Mouse (Mus musculus) limb, embryonic 14.5 days (tissue): ENCODE data around the gene Sez6. TPM values are rescaled to one million over a fixed set of nuclear protein-coding genes. Genes with fewer than 3 reads are reported as not detected.

ENCODE experiments used
- ATAC-seq: fragments of 200-750 bp; cut with Nextera tagmentation; 2 replicates; pipeline ENCODE4 v1.8.0; 2017; ENCODE audit warnings: low read depth, moderate number of reproducible peaks, moderate TSS enrichment; ENCODE audit not compliant: low FRiP score
- DNase-seq: peaks from one replicate; pipeline ENCODE4 v3.0.0-alpha.2; 2015; ENCODE audit warnings: low spot score
- H3K27ac ChIP-seq: fragments of 300-500 bp; sonication (generic); replicated peaks from 2 replicates; pipeline ENCODE4 v1.5.1; 2014; ENCODE audit warnings: low read depth, mild to moderate bottlenecking, low read length, moderate library complexity, mixed read lengths
- H3K27me3 ChIP-seq: fragments of 300-500 bp; sonication (generic); 2 replicates; pipeline ENCODE4 v1.6.1; 2014; ENCODE audit warnings: low read length, mixed read lengths; ENCODE audit not compliant: control insufficient read depth, insufficient read depth
- H3K36me3 ChIP-seq: fragments of 300-500 bp; sonication (generic); 2 replicates; pipeline ENCODE4 v1.6.1; 2014; ENCODE audit warnings: mild to moderate bottlenecking, low read length, moderate library complexity, mixed read lengths; ENCODE audit not compliant: control insufficient read depth, insufficient read depth
- H3K4me1 ChIP-seq: fragments of 300-500 bp; sonication (generic); 2 replicates; pipeline ENCODE4 v1.6.1; 2014; ENCODE audit warnings: antibody characterized with exemption, low read length, mixed read lengths; ENCODE audit not compliant: control insufficient read depth, insufficient read depth
- H3K4me2 ChIP-seq: fragments of 300-500 bp; sonication (generic); replicated peaks from 2 replicates; pipeline ENCODE4 v1.6.1; 2014; ENCODE audit warnings: low read depth, mild to moderate bottlenecking, low read length, moderate library complexity; ENCODE audit not compliant: severe bottlenecking
- H3K4me3 ChIP-seq: fragments of 300-500 bp; sonication (generic); replicated peaks from 2 replicates; pipeline ENCODE4 v1.5.1; 2014; ENCODE audit warnings: low read length
- H3K9ac ChIP-seq: fragments of 300-500 bp; sonication (generic); 2 replicates; pipeline ENCODE4 v1.6.1; 2014; ENCODE audit warnings: mild to moderate bottlenecking, low read depth, low read length, moderate library complexity; ENCODE audit not compliant: severe bottlenecking
- H3K9me3 ChIP-seq: fragments of 300-500 bp; sonication (generic); 2 replicates; pipeline ENCODE4 v1.6.1; 2016; ENCODE audit warnings: low read length; ENCODE audit not compliant: control insufficient read depth
- POLR2A ChIP-seq: fragments of 200-500 bp; IDR thresholded peaks from 2 replicates; pipeline ENCODE4 v1.8.0; 2012; ENCODE audit warnings: inconsistent platforms, mild to moderate bottlenecking, moderate library complexity, borderline replicate concordance; ENCODE audit not compliant: insufficient read depth, insufficient read length; ENCODE audit errors: extremely low read depth
- WGBS: fragments of 180-500 bp; shearing (Covaris S2); extraction: QIAGEN DNeasy Blood & Tissue Kit; methylation state at CpG from one replicate; pipeline ENCODE4 v1.1.7; 2014; 5-methylcytosine and 5-hydroxymethylcytosine counted together
- polyA plus RNA-seq, 2 experiments: library from polyadenylated mRNA; depleted of rRNA in 1 of 2; stranded (reverse) in 1 of 2; unstranded in 1 of 2; fragments of >200 nt; fragmentation: Nextera tagmentation in 1 of 2; extraction: Ambion mirVana in 1 of 2; gene quantifications; 2 replicates each; pipeline versions ENCODE4 v1.2.1 to v1.2.3; 2012 to 2014

Sez6 gene
- polyA plus RNA-seq (2012; rRNA removed) (1.2 and 1.4 TPM in 2 replicates), polyA plus RNA-seq (2014; fragmentation: Nextera tagmentation; extraction: Ambion mirVana) (0.98 and 1.2 TPM in 2 replicates)

DNA sequence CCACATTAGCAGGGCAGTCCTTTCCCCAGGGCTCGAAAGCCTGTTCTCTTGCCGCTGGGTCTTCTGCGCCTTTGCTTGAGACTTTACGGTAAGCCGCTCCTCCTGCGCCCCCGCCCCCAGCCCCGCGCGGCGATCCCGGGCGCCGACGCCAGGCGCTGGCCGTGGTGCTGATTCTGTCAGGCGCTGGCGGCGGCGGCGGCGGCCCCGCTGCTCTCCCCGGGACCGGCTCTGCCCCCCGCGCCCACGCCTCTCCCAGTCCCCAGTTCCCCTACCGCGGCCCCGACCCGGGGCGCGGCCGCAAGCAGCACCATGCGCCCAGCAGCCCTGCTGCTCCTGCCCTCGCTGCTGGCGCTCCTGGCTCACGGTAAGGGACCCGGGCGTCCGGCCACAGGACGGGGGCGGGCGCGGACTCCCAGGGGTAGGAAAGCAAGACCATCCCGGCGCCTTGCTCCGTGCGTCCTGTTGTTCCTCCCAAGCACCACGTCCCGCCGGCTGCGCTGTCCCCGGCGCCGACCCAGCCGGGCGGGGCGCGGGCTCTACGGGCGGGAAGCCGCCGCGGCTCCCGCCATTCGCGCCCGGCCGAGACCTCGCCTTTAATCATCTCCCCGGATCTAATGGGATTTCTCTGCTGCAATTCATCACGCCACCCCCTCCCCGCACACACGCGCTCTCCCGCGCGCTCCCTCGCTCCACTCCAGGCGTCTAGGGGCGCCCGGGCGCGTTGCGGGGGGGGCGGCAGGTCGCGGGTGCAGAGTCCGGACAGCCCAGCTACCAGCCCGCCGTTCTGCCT lies at the start of gene Sez6:
TSS of gene Sez6 (plus strand) at position 50 of the 790 bp plus-strand sequence.
- DNase-seq (peak; percentile 66), ATAC-seq (peak; percentile 63)
- TF ChIP-seq POLR2A, result no peak
- under 1% methylated on average over 43 of the region's 94 CpGs for WGBS
- H3K27me3 ChIP-seq, result peaks cover 46% of the 10 kb centered on the region
- no peak within 1 kb of the TSS for H3K9ac ChIP-seq
- H3K4me3 ChIP-seq, result peak within 1 kb of the TSS; percentile 46
- H3K27ac ChIP-seq, result no peak within 1 kb of the TSS
- H3K36me3 ChIP-seq, result no peaks in the 10 kb centered on the region
- H3K9me3 ChIP-seq, result no peaks in the 10 kb centered on the region
- peak within 1 kb of the TSS; percentile 96 for H3K4me2 ChIP-seq
- peaks cover 10% of the 10 kb centered on the region for H3K4me1 ChIP-seq

DNA sequence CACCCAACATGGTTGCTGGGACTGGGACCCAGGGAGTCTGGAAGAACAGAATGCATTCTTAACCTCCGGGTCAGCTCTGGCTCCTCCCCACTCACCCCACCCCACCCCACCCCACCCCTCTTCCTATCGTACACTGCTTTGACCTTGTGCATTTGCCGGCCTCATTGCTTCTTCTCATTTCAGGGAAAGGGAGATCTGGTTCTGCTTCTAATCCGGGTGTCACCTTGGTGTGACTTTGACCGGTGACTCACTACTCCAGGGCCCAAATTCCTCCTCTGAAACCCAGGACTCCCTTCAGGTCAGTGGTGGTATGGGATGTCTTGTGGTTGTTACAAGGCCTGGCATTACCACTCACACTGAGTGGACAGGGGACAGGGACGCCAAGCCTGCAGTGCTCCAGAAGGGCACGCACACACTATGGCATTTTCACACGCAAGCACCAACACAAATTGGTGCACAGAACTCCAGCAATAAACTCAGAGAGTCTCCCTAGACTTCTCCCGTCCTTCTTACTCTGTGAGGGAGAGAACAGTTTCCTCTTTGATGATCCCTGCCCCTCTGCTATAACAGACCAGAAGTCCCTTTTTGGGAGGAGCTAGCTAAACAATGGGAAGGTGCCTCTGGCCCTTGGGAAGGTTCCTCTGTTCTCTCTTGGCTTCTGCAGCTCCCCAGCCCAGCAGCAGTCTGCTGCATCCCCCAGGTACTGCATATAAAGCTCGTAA lies 45.9 kb upstream of the Sez6 start:
- Histone ChIP-seq H3K4me3 (no peak overlapping the region), H3K27ac (no peak overlapping the region), H3K27me3 (no peaks in the 10 kb centered on the region), H3K4me2 (no peak overlapping the region), H3K36me3 (no peaks in the 10 kb centered on the region), H3K9ac (no peak overlapping the region), H3K4me1 (peaks cover 17% of the 10 kb centered on the region), H3K9me3 (no peaks in the 10 kb centered on the region)
- ATAC-seq (no peak), DNase-seq (no peak)
- 39% methylated on average over 10 of the region's 10 CpGs for WGBS
- TF ChIP-seq POLR2A, result no peak

DNA sequence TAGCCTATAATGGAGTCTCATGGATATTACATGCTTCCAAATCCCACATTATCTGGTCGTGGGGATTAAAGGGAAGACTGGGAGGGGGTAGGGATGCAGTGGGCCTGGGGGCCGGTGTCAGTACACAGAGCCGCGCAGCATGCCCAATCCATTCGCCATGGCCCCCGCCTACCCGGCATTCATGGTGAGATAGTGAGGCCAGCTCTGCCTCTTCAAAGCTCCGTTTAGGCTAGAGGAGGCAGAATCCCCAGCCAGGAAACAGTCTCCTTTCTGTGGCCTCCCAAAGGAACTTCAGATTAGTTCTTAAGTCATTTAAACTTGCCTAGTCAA lies 45.4 kb upstream of the Sez6 start:
- TF ChIP-seq POLR2A, result no peak
- no peak overlapping the region for H3K4me2 ChIP-seq
- H3K36me3 ChIP-seq, result no peaks in the 10 kb centered on the region
- ATAC-seq (no peak), DNase-seq (no peak)
- no peak overlapping the region for H3K9ac ChIP-seq
- no peak overlapping the region for H3K4me3 ChIP-seq
- whole genome bisulfite sequencing, result 56% methylated on average over 8 of the region's 8 CpGs
- no peaks in the 10 kb centered on the region for H3K27me3 ChIP-seq
- no peak overlapping the region for H3K27ac ChIP-seq
- H3K4me1 ChIP-seq, result peaks cover 17% of the 10 kb centered on the region
- H3K9me3 ChIP-seq, result no peaks in the 10 kb centered on the region

DNA sequence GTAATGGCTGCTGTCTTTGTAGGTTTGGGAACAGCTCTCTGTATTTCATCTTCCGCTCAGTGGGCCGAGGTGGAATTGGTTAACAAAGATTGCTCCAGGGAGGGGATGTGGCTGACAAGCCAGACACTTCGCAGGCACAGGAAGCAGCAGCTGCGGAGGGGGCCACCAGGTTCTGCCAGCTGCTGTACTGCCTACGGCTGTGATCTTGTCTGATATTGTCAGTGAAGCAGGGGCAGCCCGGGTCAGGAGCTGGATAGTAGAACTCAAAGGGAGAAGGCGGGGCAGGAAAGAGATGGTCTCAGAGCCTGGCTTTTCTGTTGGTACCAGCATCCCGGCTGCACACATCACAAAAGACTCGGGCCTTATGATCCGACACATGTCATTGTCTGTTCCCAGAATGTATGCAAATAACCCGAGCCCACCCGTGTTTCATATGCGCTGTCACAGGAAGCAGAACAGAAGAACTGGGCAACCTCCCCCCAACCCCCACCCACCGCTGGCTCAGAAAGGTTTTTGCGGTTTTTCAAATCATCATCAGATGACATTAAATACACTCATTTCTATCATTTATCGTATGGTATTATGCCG lies 43.1 kb upstream of the Sez6 start:
- peaks cover 17% of the 10 kb centered on the region for H3K4me1 ChIP-seq
- TF ChIP-seq POLR2A, result no peak
- no peaks in the 10 kb centered on the region for H3K9me3 ChIP-seq
- no peaks in the 10 kb centered on the region for H3K27me3 ChIP-seq
- WGBS, result 36% methylated on average over 17 of the region's 17 CpGs
- DNase-seq (no peak), ATAC-seq (peak; percentile 50; the same call in 1 of the 2 replicates)
- H3K4me2 ChIP-seq, result 0 out of 2 replicates have a peak overlapping the region, but pooled peaks have one; percentile 2
- no peaks in the 10 kb centered on the region for H3K36me3 ChIP-seq
- H3K27ac ChIP-seq, result no peak overlapping the region
- 0 out of 2 replicates have a peak overlapping the region, but pooled peaks have one; percentile 29 for H3K9ac ChIP-seq
- no peak overlapping the region for H3K4me3 ChIP-seq

DNA sequence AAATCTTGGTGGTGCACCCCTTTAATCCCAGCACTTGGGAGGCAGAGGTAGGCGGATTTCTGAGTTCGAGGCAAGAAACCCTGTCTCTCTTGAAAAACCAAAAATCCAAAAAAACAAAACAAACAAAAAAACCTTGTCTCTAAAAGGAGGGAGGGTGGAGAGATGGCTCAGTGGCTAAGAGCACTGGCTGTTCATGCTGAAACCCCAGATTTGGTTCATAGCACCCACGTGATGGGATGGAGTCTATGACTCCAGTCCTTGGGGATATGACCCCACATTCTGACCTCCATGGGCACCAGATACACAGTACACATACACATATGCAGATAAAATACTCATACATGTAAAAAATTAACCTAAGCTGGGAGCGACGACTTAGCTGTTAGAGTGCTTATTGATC lies 41.8 kb upstream of the Sez6 start:
- no peak for DNase-seq
- no peak for TF ChIP-seq POLR2A
- H3K27me3 ChIP-seq, result no peaks in the 10 kb centered on the region
- H3K4me2 ChIP-seq, result no peak overlapping the region
- 93% methylated on average over 5 of the region's 5 CpGs for WGBS
- H3K9ac ChIP-seq, result no peak overlapping the region
- ATAC-seq, result no peak
- H3K27ac ChIP-seq, result no peak overlapping the region
- no peaks in the 10 kb centered on the region for H3K9me3 ChIP-seq
- H3K36me3 ChIP-seq, result no peaks in the 10 kb centered on the region
- no peak overlapping the region for H3K4me3 ChIP-seq
- peaks cover 22% of the 10 kb centered on the region for H3K4me1 ChIP-seq
